Mouse (Mus musculus): Measurements from ENCODE around the gene Gba. TPM values are rescaled to one million over a fixed set of nuclear protein-coding genes. Genes with fewer than 3 reads are reported as not detected.

The Gba gene
- polyA plus RNA-seq, 1 experiment from 2014 or later, result 50.3 TPM

DNA sequence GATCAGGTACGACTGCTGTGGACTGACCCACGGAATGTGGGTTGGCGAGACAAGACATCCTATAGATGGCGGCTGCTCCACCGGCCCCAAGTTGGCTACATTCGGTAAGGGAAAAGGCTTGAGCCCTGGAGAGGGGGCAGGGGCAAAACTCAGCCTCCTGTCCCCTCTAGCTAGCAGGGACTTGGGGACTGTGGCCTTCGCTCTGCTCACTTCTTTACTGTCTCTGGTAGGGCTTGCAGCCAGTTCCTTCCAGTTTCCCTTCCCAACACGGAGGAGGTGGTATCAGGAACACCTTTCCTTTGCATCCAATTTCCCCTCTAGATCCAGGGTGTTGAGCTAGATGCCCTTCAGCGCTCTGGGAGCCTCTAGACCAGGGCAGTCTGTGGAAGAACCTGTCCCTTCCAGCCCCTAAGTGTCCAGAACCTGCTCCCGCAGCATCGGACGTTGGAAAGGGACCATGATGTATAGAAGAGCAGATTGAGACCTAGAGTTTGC, 22.6 kb downstream of the Gba start:
- WGBS, result 23% methylated on average over 12 of the region's 12 CpGs
- Histone ChIP-seq H3K9ac (peak overlapping the region; percentile 77), H3K27ac (peak overlapping the region; percentile 80; the same call in 1 of the 2 replicates), H3K4me1 (peaks cover 65% of the 10 kb centered on the region), H3K4me3 (peak overlapping the region; percentile 64), H3K27me3 (replicated peaks) (no peaks in the 10 kb centered on the region; the same call in 1 of the 2 replicates), H3K4me2 (replicated peaks) (peak overlapping the region; percentile 85), H3K9me3 (no peaks in the 10 kb centered on the region), H3K36me3 (peaks cover 24% of the 10 kb centered on the region)
- no peak for ATAC-seq (ENCODE audit: low FRiP score, low read depth)

DNA sequence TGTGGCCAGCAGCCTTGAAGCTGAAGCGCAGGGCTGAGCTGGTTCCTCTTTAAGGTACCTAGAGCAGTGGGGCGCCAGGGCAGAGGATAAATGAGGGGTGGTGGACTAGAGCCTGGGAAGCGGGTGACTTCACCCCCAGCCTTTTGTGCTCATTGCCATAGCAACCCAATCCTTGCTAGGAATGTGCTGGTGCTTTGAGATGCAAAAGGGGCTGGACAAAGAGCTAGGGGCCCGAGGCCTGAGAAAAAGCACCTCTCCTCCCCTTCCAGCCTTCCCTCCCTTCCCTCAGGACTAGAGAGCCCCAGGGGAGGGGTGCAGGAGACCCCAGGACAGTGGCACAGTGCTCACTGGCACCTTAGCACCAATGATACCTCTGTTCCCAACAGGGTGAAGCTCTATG, 23.2 kb downstream of the Gba start:
- H3K4me1 ChIP-seq, result peaks cover 65% of the 10 kb centered on the region
- peak overlapping the region; percentile 64 for H3K4me3 ChIP-seq
- ATAC-seq (ENCODE audit: low FRiP score, low read depth), result peak; percentile 65
- no peaks in the 10 kb centered on the region; the same call in 1 of the 2 replicates for H3K27me3 ChIP-seq (replicated peaks)
- WGBS, result 19% methylated on average over 4 of the region's 4 CpGs
- peak overlapping the region; percentile 77 for H3K9ac ChIP-seq
- H3K36me3 ChIP-seq, result peaks cover 23% of the 10 kb centered on the region
- H3K9me3 ChIP-seq, result no peaks in the 10 kb centered on the region
- peak overlapping the region; percentile 85 for H3K4me2 ChIP-seq (replicated peaks)
- H3K27ac ChIP-seq, result peak overlapping the region; percentile 80; the same call in 1 of the 2 replicates

DNA sequence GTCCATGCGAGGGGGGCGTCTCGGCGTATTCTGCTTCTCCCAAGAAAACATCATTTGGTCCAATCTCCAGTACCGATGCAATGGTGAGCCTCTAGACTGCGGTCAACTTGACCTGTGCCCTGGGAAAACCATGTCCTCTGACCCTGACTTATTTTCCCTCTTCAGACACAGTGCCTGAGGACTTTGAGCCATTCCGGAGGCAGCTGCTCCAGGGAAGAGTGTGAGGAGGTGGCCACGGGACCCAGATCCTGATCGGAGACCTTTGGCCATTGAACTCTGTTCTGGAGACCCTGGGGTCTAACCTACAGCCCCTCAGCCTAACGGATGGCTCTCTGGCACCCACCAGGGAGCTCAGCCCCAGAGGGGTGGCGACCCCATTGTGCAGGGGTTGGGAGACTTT, 23.6 kb downstream of the Gba start:
- peaks cover 65% of the 10 kb centered on the region for H3K4me1 ChIP-seq
- 0 out of 2 replicates have a peak, but pooled peaks have one; percentile 1 for ATAC-seq (ENCODE audit: low FRiP score, low read depth)
- WGBS, result 3% methylated on average over 11 of the region's 11 CpGs

DNA sequence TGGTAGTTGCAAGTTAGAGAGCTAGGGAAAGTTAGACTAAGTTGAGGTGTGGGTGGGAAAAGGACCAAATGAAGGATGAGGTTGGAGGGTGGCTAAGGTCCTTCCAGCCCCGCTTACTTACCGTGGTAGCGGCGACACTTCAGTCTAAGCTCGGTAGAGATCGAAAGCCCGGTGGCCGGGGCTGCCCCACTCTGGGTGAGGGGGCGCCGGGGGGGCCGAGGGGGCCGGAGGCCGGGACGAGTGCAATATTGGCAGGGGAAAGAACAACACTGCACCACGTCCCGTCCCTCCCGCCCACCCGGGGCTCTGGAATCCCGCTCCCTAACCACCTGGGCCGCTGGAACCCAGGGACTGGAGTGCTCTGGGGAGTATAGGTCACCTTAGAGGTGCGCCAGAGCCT, 24.2 kb downstream of the Gba start, which contains the start of gene Mtx1:
Mtx1 (minus strand) TSS at position 189 of the 400 bp plus-strand sequence.
- peak; percentile 4; the same call in 1 of the 2 replicates for ATAC-seq (ENCODE audit: low FRiP score, low read depth)
- Histone ChIP-seq H3K9me3 (no peaks in the 10 kb centered on the region), H3K27me3 (replicated peaks) (no peaks in the 10 kb centered on the region; the same call in 1 of the 2 replicates), H3K4me2 (replicated peaks) (peak within 1 kb of the TSS; percentile 85), H3K4me3 (peak within 1 kb of the TSS; percentile 64), H3K27ac (peak within 1 kb of the TSS; percentile 80), H3K36me3 (peaks cover 22% of the 10 kb centered on the region), H3K9ac (peak within 1 kb of the TSS; percentile 77), H3K4me1 (peaks cover 65% of the 10 kb centered on the region)
- WGBS, result 2% methylated on average over 21 of the region's 21 CpGs

More for the DNA sequence above, 23.6 kb downstream of the Gba start:
- Histone ChIP-seq H3K9ac (peak overlapping the region; percentile 77), H3K4me3 (peak overlapping the region; percentile 64), H3K27ac (peak overlapping the region; percentile 80), H3K27me3 (replicated peaks) (no peaks in the 10 kb centered on the region; the same call in 1 of the 2 replicates), H3K4me2 (replicated peaks) (peak overlapping the region; percentile 85), H3K36me3 (peaks cover 22% of the 10 kb centered on the region), H3K9me3 (no peaks in the 10 kb centered on the region)

DNA sequence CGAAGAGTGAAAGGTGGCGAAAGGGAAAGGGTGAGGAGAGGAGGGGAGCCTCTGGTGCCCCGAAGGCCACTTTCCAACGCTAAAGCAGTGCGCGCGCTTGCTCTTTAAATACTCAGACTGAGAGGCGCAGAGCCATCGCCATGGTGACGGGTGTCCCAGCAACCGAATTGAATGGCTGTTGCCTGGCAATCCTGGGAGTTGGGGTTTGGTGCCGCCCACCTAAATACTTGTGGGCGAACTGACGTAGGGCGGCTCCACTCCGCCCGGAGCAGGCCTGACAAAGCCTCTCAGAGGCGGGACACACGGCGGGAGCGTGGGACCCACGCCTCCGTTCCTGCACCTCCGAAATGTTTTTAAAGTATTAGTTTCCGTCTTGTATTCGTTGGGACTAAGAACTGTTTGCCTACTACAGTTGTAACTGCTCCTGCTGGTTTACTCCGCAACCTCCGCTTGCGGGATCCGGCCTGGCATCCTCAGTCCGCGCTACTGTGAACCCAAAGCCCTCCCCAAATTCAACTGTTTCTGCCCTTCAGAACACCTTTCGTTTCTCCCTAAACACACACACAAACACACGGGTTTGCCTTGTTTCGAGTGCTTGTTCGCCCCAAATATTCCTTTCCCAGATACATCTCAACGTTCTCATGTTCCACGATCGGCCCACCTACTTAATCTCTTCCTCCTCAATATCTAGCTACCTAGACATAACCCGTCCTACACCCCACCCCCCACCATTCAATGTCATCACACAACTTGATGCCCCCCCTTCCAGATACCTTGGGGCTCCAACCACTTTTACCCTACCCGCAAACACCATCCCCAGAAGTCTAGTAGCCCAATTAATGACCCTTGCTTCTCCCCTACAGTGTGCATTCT, 24.8 kb downstream of the Gba start:
- H3K9me3 ChIP-seq, result no peaks in the 10 kb centered on the region
- H3K27ac ChIP-seq, result peak overlapping the region; percentile 80
- peak; percentile 69 for ATAC-seq (ENCODE audit: low FRiP score, low read depth)
- H3K9ac ChIP-seq, result peak overlapping the region; percentile 77
- peak overlapping the region; percentile 64 for H3K4me3 ChIP-seq
- peaks cover 65% of the 10 kb centered on the region for H3K4me1 ChIP-seq
- H3K27me3 ChIP-seq (replicated peaks), result no peaks in the 10 kb centered on the region; the same call in 1 of the 2 replicates
- peaks cover 21% of the 10 kb centered on the region for H3K36me3 ChIP-seq
- WGBS, result 2% methylated on average over 41 of the region's 41 CpGs
- peak overlapping the region; percentile 85 for H3K4me2 ChIP-seq (replicated peaks)

DNA sequence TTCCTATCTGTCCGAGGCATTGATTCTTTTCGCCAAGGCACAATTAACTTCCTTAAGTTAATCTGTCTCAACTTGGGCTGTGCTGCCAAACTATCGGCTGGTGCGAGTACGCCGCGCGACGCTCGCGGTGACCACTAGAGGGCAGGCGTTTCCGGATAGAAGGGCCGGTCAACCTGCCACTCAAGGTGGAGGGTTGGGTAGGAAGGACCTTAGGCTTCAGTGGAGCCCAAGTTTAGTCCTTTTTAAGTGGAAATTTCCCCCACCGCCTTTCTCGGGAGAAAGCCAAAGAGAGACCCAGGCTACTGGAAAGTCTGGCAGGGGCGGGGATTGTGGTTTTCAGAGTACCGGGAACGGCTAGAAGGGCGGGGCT, 25.4 kb downstream of the Gba start:
- peaks cover 59% of the 10 kb centered on the region for H3K4me1 ChIP-seq
- peak overlapping the region; percentile 64 for H3K4me3 ChIP-seq
- WGBS, result under 1% methylated on average over 20 of the region's 20 CpGs

DNA sequence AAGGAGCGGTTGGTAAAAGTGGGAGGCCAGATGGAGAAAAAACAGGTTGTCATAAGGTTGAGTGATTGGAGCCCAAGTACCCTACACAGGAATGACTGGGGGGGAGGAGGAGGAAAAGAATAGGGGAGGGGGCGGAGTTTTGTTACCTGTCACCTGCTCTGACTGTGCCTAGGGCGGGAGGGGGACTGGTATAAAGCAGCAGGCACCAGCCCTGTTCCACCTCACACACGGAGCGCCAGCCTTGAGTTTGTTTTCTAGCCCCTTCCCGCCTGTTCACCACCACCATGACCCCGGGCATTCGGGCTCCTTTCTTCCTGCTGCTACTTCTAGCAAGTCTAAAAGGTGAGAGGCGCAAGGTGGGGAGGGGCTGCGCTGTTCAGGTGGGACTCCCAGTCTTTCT, 26.1 kb downstream of the Gba start, which contains the start of gene Muc1:
Muc1 (plus strand) TSS at position 222 of the 400 bp plus-strand sequence.
- peaks cover 52% of the 10 kb centered on the region for H3K4me1 ChIP-seq
- H3K4me2 ChIP-seq (replicated peaks), result peak within 1 kb of the TSS; percentile 85

More for the DNA sequence above, 25.4 kb downstream of the Gba start:
- Histone ChIP-seq H3K9ac (0 out of 2 replicates have a peak overlapping the region, but pooled peaks have one; percentile 17), H3K9me3 (no peaks in the 10 kb centered on the region), H3K4me2 (replicated peaks) (peak overlapping the region; percentile 85), H3K27me3 (replicated peaks) (no peaks in the 10 kb centered on the region; the same call in 1 of the 2 replicates), H3K36me3 (peaks cover 15% of the 10 kb centered on the region), H3K27ac (no peak overlapping the region)
- peak; percentile 26; the same call in 1 of the 2 replicates for ATAC-seq (ENCODE audit: low FRiP score, low read depth)

DNA sequence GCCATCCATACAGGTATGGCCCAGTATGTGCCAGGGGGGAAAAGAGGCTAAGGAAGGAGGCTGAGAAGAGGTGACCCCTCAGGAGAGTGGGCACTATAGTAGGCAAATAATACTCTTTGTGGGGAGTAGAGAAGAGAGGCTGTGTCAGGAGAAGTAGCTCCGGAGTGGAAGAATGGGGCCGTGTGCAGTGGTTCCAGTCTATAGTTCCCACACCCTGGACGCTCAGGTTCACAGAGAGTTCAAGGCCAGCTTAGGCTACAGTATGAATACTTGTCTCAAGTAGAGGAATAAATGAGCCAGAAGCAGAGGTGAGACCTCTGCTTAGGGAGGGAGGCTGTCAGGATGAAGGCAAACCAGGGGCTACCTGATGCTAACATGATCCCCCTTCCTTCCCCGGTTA, 26.5 kb downstream of the Gba start:
- Histone ChIP-seq H3K27me3 (replicated peaks) (no peaks in the 10 kb centered on the region; the same call in 1 of the 2 replicates), H3K9me3 (no peaks in the 10 kb centered on the region), H3K36me3 (peaks cover 15% of the 10 kb centered on the region), H3K9ac (no peak overlapping the region), H3K27ac (no peak overlapping the region), H3K4me3 (no peak overlapping the region), H3K4me2 (replicated peaks) (peak overlapping the region; percentile 85; the same call in 1 of the 2 replicates), H3K4me1 (peaks cover 47% of the 10 kb centered on the region)
- WGBS, result 60% methylated on average over 4 of the region's 4 CpGs
- ATAC-seq (ENCODE audit: low FRiP score, low read depth), result no peak

More for the DNA sequence above, 26.1 kb downstream of the Gba start, which contains the start of gene Muc1:
- 32% methylated on average over 10 of the region's 10 CpGs for WGBS
- ATAC-seq (ENCODE audit: low FRiP score, low read depth), result no peak
- peak within 1 kb of the TSS; percentile 64 for H3K4me3 ChIP-seq
- no peak within 1 kb of the TSS; the same call in 1 of the 2 replicates for H3K27ac ChIP-seq
- no peaks in the 10 kb centered on the region; the same call in 1 of the 2 replicates for H3K27me3 ChIP-seq (replicated peaks)
- H3K9ac ChIP-seq, result 0 out of 2 replicates have a peak within 1 kb of the TSS, but pooled peaks have one; percentile 17
- no peaks in the 10 kb centered on the region for H3K9me3 ChIP-seq
- H3K36me3 ChIP-seq, result peaks cover 15% of the 10 kb centered on the region

DNA sequence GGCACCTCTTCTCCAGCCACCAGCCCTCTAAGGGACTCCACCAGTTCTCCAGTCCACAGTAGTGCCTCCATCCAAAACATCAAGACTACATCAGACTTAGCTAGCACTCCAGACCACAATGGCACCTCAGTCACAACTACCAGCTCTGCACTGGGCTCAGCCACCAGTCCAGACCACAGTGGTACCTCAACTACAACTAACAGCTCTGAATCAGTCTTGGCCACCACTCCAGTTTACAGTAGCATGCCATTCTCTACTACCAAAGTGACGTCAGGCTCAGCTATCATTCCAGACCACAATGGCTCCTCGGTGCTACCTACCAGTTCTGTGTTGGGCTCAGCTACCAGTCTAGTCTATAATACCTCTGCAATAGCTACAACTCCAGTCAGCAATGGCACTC, 27.8 kb downstream of the Gba start:
- WGBS, result 86% methylated on average over 2 of the region's 2 CpGs
- Histone ChIP-seq H3K9me3 (no peaks in the 10 kb centered on the region), H3K36me3 (peaks cover 23% of the 10 kb centered on the region), H3K4me1 (peaks cover 36% of the 10 kb centered on the region), H3K4me2 (replicated peaks) (no peak overlapping the region), H3K4me3 (no peak overlapping the region), H3K27ac (no peak overlapping the region), H3K9ac (no peak overlapping the region), H3K27me3 (replicated peaks) (no peaks in the 10 kb centered on the region; the same call in 1 of the 2 replicates)
- ATAC-seq (ENCODE audit: low FRiP score, low read depth), result no peak

DNA sequence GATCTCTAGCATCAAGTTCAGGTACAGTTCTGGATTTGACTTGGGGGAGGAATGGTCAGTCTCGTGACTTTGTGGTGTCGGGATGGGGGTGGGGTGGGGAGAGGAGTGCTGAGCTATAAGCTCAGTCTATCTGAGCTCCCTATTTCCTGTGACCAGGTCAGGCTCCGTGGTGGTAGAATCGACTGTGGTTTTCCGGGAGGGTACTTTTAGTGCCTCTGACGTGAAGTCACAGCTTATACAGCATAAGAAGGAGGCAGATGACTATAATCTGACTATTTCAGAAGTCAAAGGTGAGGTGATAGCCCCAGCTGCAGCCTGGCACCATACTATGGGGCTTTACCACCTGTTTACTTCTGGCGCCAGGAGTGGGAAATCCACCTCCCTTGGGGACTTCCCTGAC, 28.6 kb downstream of the Gba start:
- H3K4me3 ChIP-seq, result no peak overlapping the region
- H3K27ac ChIP-seq, result no peak overlapping the region
- 82% methylated on average over 7 of the region's 7 CpGs for WGBS
- H3K4me1 ChIP-seq, result peaks cover 28% of the 10 kb centered on the region
- no peak overlapping the region for H3K9ac ChIP-seq
- H3K27me3 ChIP-seq (replicated peaks), result no peaks in the 10 kb centered on the region; the same call in 1 of the 2 replicates
- peaks cover 31% of the 10 kb centered on the region for H3K36me3 ChIP-seq
- H3K9me3 ChIP-seq, result no peaks in the 10 kb centered on the region
- ATAC-seq (ENCODE audit: low FRiP score, low read depth), result no peak
- H3K4me2 ChIP-seq (replicated peaks), result no peak overlapping the region

DNA sequence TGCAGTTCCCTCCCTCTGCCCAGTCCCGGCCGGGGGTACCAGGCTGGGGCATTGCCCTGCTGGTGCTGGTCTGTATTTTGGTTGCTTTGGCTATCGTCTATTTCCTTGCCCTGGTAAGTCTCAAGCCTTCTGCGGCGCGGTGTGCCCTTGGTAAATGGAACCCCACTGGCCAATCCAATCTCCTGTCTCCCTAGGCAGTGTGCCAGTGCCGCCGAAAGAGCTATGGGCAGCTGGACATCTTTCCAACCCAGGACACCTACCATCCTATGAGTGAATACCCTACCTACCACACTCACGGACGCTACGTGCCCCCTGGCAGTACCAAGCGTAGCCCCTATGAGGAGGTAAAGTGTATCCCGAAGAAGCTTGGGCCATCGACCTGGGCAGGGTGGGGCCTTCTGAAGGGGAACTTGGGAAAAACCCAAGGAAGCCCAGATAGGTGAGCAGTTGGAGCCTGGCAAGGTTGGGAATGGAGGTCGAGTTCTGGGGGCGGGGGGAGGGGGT, 29.1 kb downstream of the Gba start:
- Histone ChIP-seq H3K9ac (no peak overlapping the region), H3K4me2 (replicated peaks) (no peak overlapping the region), H3K4me1 (peaks cover 23% of the 10 kb centered on the region), H3K9me3 (no peaks in the 10 kb centered on the region), H3K4me3 (no peak overlapping the region), H3K27ac (no peak overlapping the region), H3K27me3 (replicated peaks) (no peaks in the 10 kb centered on the region; the same call in 1 of the 2 replicates), H3K36me3 (peaks cover 35% of the 10 kb centered on the region)
- no peak for ATAC-seq (ENCODE audit: low FRiP score, low read depth)
- 77% methylated on average over 16 of the region's 16 CpGs for WGBS

DNA sequence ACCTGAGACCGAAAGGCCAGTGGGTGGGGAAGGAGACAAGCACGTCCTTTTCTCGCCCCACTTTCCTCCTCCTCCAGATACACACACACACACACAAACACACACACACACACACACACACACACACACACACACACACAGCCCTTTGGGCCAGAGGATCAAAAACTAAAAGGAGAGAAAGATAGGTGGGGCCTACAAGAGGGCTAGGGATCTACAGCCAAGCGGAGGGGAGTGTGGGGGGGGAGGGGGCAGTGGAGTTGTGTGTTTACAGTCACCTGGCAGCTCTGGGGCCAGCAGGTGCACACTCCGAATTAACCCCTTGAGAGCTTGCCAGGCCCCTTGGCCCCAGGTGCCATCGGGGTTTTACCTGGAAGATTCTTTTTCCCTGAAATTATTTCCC, 29.9 kb downstream of the Gba start:
- 73% methylated on average over 6 of the region's 6 CpGs for WGBS
- H3K4me3 ChIP-seq, result no peak overlapping the region
- peaks cover 17% of the 10 kb centered on the region for H3K4me1 ChIP-seq
- H3K9ac ChIP-seq, result no peak overlapping the region
- no peaks in the 10 kb centered on the region; the same call in 1 of the 2 replicates for H3K27me3 ChIP-seq (replicated peaks)
- no peak overlapping the region for H3K27ac ChIP-seq
- no peak overlapping the region for H3K4me2 ChIP-seq (replicated peaks)
- H3K36me3 ChIP-seq, result peaks cover 41% of the 10 kb centered on the region
- no peak for ATAC-seq (ENCODE audit: low FRiP score, low read depth)
- H3K9me3 ChIP-seq, result no peaks in the 10 kb centered on the region
